Mouse (Mus musculus): Measurements from ENCODE around the gene Myadml2.
A peak's percentile ranks its signal among the peaks of the same experiment; 100 is the strongest.
"Not testable (repeated sequence)": the region's sequence is repeated elsewhere in the genome, so short reads cannot be mapped to it uniquely, and the experiment has no call there.

Gene Myadml2

DNA sequence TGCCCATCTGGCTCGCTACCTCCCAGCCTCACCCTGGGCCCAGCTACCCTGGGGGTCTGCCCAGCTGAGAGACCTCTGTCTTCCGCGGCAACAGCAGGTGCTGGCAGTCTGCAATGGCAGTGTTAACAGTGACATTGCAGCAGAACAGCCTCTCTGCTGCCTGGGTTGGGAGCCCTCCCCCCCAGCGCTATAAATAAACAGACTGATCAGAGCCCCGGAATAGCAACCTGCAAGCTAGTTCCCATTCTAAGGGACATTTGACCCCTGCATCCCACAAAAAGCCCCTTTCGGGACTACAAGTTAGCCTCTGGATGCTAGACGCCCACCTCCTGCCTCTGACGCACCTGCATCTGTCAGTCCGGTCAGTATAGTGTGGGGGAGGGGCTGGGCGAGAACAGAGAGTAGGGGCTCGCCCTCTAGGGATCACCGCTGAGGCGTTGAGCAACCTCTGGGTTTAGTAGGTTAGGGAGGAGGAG, at the start of gene Myadml2:
TSS of gene Myadml2 (minus strand) at position 158 of the 476 bp plus-strand sequence.
- peak; percentile 89 for DNase-seq (ENCODE audit: low read depth, low spot score)

DNA sequence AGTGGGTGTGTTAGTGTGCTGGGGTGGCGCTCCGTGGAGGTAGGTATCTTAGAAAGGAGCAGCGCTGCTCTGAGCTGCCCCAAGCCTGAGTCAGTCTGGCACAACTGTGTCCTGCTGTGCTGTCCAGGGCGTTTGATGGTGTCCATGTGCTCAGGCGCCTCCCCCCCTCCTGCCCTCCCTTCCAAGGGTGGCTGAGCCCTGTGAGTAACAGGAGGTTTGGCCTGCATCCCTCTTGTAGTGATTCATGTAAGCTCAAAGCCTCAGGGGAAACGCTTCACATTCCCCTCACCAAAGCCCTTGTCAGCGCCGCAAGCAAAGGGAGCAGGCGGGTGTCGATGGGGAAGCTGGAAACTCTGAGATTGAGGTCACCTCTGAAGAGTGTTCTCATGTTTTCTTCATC, 49.8 kb upstream of the Myadml2 start:
- no peak for DNase-seq (ENCODE audit: low read depth, low spot score)

DNA sequence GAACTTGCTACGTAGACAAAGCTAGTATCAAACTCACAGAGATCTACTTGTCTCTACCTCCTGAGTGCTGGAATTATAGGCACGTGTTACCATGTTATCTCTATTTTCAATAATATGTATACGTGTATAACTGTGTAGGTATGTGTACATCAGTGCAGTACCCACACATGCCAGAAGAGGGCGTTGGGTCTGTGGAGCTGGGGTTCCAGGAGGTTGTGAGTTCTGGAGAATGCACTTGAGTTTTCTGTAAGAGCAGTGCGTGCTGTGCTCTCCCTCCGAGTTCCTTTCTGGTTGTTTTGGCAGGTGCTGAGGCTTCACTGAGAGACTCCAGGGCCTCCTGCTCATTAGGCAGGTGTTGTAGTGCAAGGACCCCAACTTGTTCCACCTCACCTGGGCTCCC, 48.6 kb upstream of the Myadml2 start:
- DNase-seq (ENCODE audit: low read depth, low spot score), result peak; percentile 78

DNA sequence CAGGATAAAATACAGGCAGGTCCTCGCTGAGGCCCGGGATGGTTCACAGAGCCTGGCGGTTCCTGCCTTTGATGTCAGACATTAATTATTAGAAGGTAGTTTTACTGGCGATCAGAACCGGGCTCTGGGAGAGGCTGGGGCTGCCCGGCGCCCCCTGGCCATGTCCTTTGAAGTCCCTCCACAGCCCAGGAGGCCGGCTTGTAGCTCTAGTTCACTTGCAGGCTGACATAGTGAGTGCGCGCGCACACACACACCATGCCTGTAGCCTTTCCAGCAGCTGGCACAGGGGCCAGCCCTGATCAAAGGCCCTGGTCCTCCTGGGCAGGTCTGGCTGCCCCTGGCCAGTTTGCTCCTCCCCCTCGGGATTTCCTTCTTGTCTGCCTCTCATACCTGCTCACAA, 47.7 kb upstream of the Myadml2 start:
- no peak for DNase-seq (ENCODE audit: low read depth, low spot score)

DNA sequence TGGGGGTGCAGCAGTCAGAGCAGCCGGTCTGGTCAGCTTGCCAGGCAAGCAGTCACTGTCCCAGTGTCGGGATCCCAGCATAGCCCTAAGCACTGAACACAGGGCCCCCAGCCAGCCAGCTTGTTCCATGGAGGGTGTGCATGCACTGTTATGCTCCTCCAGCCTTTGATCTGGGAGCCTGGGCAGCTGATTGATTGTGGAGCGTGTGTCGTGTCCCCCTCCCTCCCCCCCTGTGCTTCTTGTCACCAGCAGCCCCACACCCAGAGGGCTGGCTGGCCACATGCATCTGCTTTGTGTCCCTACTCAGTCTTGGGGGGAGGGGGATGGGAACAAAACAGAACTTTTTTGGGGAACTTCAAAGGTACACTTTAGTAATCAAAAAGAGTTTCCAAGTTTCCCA, 47.2 kb upstream of the Myadml2 start:
- DNase-seq (ENCODE audit: low read depth, low spot score), result no peak

DNA sequence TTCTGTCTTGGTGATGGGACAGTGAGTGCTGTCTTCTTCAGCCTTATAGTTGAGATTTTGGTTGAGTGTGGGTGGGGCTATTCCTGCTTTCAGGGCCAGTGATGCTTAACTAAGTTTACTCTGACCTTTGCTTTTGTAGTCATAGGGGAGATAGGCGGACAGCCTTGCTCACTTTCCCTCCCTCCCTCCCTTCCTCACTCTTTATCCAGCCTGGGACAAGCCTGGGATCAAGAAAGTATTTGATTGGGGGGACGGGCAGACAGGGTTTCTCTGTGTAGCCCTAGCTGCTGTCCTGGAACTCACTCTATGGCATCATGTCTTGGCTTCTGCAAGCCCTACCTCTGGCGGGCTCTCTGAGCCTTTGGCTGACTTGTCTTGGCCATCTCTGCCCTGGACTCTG, 45.5 kb upstream of the Myadml2 start:
- DNase-seq (ENCODE audit: low read depth, low spot score), result no peak

DNA sequence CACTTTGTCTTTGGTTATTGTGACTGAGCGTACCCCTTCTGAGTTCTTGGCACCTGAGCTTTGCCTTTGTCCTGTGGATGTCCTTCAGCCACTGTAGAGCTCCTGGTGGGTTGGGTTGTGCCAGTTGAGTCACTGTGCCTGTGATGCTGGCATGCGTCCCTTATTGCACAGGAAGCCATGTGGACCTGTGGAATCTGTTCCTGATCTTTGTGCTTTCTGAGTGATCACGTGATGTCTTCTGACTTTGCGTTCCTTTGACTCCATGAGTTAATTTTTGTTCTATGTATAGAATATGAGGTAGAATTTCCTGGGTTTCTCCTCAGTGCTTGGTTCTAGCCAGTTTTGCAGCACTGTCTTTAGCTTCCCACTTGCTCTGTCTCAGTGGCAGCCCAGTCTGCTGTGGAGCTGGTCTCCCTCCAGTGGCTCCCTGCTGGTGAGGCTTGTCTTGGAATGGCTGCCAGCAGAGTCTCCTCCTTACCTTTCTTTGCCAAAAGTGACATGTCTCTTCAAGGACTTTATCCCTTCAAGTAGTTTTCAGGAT, 44.6 kb upstream of the Myadml2 start:
- DNase-seq (ENCODE audit: low read depth, low spot score), result no peak

DNA sequence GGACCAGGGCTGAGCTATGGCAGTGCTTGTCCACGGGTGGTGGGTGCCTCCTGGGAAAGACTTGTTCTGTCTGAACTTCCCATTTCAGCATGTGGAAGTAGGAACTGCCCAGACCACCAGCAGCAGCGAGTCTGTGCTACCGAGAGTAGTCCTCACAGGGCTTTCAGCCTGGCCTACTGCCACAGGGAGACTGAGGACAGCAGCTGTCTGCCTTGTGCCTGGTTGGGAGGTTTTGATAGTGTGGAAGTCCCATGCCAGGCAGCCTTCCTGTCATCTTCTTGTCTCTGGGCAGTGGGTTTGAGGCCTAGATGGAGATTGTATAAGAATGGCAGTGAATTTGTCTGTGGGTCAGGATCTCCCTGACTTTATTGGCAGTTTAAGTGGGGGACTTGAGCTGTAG, 41.4 kb upstream of the Myadml2 start:
- DNase-seq (ENCODE audit: low read depth, low spot score), result no peak

DNA sequence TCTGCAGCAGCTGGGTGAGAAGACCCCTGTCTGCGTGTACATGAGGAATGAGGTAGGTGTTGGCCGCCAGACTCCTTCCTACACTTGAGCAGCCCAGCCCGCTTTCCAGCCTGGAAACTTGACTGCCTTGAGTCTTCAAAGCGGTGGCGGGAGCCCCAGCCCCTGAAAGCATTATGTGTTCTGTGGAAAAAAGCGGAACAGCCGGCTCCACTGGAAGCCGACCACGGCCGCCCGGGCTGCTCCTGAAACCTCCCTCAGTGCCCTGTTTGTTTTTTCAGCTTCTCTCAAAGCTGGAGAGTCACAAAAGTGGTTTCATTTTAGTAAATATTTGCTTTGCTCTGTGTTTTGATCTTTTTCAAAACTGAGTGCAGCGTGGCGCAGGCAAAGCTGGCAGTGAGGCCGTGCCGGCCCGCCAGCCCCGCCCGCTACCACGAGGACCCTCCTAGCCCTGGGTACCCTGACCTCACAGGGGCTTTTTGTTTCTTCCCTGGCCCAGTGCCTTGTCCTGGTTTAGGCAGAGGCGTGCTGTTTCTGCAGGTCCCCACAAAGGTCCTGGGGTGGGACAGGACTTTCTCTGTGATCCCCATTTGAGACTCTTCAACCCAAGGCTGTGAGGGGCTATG, 38.8 kb upstream of the Myadml2 start:
- no peak for DNase-seq (ENCODE audit: low read depth, low spot score)

DNA sequence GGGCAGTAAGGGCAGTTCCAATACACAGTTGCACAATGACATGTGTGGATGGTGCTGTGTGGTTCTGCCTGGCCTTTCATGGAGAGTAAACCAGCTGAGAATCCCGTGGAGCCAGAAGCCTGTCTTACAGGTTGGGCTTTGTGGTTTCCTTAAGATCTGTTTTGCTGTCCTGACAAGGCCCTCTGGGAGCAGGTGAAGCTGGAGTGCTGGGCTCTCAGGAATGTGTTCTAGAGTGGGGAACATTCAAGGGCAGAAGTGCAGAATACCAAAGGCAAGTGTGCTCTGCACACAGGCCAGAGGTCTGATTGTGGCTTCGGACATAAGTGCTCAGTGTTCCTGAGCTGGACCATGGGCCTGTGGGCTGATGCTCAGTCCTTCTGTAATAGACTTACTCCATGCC, 36.7 kb upstream of the Myadml2 start:
- no peak for DNase-seq (ENCODE audit: low read depth, low spot score)

DNA sequence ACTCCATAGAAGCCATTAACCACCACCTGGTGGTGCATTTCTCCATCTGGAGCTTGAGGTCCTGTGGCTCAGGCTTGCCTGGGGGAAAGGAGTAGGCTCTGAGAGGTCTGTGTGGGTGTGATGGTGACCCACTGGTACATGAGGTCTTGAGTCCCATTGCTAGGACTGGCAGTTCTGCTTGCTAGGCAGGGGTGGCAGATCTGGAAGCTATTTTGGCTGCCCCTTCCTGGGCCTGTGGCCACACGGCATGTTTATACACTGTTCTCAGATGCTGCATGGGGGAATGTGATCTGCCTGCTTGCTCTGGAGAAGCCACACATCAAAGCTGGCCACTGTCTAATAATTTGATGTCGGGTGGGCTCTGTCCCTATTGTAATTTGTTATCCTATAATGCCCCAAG, 36.1 kb upstream of the Myadml2 start:
- DNase-seq (ENCODE audit: low read depth, low spot score), result no peak

DNA sequence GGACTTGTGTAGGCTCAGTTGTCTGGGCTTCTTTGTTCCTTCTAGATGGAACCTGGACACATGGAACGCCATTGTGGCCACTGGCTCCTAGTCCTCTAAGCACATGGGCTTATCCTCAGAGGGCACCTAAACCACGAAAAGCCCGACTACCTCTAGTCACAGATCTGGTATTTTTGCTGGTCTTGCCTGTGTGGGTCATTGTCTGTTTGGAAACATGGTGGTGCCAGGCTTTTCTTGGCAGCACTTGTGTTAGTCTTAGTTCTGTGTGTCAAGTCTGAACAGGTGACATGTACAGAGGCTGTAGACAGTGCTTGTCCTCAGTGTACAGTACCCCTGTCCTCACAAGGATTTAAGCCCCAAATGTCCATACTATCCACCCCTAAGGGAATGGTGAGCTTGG, 35.6 kb upstream of the Myadml2 start:
- DNase-seq (ENCODE audit: low read depth, low spot score), result no peak

DNA sequence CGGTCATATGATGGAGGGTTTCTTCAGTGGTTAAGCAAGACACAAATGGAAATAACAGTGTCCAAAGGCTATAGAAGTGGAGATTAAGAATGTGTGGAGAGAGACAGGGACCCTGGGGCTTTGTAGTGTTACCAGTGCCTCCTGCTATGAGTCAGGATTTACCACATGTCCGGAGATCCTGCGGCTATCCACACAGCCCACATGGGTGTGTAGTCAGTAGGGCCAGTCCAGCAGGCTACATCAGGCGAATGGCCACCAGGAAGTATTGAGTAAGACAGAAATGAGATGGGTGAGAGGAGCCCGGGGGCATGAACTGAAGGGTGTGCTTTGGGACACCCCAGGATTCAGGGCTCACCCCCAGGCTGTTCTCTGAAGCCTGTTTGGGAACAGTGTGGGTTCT, 34.7 kb upstream of the Myadml2 start:
- DNase-seq (ENCODE audit: low read depth, low spot score), result no peak

DNA sequence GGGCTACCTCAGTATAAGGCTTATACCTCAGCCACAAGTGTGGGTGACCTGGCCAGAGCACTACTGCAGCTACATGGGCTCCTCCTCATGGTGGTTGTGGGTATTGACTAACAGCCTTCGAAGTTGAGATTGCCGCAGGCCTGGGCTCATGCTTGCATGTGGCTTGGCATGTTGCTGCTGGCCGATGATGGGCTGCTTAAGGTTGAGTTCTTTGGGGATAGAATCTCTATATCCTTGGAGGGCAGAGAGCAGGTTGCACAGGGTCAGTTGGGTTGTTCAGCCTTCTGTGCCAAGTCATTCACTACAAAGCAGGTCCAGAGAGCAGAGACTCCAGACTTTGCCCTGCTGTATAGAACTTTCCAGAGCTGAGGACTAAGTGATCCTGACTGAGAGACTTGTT, 32.0 kb upstream of the Myadml2 start:
- peak; percentile 70 for DNase-seq (ENCODE audit: low read depth, low spot score)

DNA sequence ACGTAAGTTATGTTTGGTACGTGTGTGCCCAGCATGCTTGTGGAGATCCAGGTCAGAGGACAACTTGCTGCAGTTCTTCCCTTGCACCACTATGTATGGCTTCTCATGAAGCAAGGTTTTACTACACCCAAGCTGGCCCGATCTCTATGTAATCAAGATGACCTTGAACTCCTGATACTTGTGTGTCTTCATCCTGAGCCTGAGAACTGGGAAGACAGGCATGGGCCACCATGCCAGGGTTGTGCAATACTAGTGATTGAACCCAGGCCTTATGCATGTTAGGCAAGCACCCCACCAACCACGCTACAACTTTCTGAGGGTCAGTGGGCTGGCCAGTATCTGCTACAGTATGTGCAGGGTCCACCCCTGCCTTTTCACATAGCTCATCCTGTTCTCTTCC, 29.0 kb upstream of the Myadml2 start:
- no peak for DNase-seq (ENCODE audit: low read depth, low spot score)

DNA sequence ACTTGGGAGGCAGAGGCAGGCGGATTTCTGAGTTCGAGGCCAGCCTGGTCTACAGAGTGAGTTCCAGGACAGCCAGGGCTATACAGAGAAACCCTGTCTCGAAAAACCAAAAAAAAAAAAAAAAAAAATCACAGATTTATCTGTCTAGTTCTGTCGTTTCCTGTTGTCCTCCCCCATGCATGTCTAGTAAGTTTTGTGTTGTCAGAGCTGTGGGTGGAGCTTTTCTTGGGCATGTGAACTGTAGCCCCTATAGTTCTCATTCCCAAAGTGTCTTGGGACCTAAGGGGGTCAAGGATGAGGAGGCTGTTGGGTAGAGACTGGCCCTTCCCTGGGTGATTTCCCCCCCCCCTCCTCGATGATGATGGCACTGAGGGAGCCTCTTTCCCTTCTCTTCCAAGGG, 27.9 kb upstream of the Myadml2 start:
- DNase-seq (ENCODE audit: low read depth, low spot score), result not testable (repeated sequence)

DNA sequence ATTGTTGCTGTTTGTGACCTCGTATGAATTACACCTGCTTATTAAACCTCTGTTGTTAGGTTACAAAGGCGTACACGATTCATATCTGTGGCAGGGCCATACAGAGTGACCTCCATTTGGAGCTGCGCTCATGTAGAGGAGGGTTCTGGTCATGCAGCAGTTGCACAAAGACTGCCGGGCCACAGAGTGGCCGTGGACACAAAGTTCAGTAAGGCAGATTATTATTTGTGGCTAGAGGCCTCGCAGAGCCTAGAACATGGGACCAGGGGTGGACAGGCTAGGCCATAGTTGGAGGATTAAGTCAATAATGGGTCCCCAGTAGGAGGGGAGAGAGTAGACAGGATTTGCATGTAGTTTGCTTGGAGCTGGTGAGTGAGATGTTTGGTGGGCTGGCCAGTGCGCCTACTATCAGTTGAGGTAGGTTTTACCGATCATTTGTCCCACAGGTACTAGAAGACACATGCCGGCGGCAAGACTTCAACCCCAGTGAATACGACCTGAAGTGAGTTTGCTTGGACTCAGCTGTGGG, 25.7 kb upstream of the Myadml2 start:
- DNase-seq (ENCODE audit: low read depth, low spot score), result peak; percentile 45

DNA sequence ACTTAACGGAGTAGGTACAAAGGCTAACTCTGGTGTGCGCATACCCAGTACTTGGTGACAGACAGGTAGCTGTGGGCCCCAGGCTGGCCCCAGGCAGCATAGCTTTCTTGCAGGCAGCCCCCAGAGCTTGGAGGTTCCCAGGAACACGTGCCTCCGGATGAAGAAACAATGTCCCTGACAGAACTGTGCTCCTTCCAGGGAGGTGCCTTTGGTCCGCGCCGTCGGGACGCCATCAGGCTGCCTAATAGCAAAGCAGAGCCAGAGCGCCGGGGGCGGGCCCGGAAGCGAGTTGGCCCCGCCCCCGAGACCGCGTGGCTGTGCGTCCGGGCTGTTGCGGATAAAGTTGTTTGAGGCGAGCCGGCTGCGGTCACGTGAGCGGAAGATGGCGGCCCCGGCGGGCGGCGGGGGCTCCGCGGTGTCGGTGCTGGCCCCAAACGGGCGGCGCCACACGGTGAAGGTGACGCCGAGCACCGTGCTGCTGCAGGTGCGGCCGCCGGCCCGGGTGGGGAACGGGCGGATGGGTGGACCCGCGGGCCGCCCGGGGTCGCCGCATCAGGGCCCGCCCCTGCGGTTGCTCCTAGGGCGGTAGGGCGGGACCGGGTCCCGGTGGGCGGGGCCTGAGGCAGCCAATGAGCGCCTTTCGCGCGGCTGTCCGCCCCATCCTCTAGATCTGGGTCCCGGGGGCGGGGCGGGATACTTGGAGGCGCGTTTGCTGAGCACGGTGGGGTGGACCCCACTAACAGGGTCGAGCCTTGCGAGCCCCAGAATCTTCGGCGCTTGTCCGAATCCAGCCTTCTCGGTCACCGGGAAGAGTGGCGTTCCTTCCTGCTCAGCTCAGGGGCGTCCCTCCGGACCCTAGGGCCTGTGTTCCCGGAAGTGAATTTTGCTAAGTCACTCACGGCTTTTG, 25.0 kb upstream of the Myadml2 start, which contains the start of gene Aspscr1:
TSS of gene Aspscr1 (plus strand) at position 287 of the 907 bp plus-strand sequence.
- DNase-seq (ENCODE audit: low read depth, low spot score), result peak; percentile 97

DNA sequence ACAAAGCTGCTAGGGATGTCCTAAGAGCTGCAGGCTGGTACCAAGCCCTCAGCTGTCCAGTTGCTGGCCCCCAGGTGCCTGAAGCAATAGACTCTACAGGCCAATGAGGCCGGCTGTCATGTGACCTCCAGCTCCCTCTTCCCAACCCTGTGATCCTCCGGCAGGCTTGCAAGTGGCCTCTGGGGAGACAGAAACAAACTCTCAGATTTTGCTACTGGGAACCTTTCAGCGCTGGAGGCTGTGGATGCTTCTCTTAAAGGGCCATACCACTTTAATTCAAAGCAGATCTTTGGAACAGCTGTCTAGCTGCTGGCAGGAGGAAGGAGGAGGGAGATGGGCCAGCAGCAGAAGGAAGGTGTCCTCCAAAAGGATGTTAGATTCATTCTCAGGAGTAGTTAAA, 18.7 kb upstream of the Myadml2 start:
- peak; percentile 67 for DNase-seq (ENCODE audit: low read depth, low spot score)

DNA sequence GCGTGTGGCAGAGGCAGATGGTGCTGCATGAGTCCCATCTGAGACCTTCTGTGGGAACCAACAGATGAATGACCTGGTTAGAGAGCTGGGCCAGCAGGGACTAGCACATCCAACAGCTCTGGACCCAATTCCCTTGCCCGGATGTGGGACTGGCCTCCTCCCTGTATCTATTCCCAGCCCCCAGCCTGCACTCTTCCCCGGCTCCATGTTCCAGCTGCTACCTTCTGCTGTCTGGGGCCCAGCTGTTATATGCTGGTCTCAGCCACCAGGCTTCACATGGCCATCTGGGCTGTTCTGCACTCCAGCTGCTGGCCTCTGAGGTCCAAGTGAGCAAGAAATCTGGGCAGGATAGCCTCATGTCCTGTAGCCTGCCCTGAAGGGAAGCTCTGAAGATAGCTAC, 17.4 kb upstream of the Myadml2 start:
- no peak for DNase-seq (ENCODE audit: low read depth, low spot score)

DNA sequence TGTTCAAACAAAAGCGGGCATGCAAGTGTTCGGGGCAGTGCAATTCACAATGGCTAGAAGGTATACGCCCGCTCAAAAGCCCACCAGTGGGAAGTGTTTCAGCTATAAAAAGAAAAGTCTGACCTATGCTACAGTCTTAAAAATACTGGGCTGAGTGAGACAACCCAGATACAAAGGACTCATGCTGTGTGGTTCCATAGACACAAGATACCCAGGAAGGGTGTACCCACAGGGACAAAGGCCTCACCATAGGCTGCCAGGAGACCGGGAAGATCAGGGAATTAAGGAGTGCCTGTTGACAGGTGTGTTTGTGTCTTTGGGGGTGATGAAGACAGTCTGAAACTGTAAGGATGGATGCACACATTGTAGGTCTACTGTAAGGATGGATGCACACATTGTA, 15.8 kb upstream of the Myadml2 start:
- peak; percentile 100 for DNase-seq (ENCODE audit: low read depth, low spot score)

DNA sequence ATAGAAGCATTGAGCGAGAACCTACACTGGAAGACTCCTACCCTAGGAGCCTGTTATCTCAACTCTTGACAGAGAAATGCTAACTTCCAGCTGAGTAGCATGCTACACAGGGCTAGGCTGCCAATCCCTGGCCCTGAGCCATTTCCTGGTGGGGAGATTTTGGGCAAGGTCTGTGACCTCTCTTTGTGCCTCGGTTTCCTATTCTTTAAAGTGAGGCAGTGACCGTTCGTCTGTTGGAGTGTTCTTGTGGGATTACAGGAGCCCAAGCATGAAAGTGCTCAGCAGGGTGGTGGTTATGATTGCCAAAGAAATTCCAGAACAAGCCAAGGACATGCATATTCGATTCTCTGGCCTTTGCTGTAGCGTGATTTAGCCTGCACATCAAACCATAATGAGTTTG, 14.8 kb upstream of the Myadml2 start:
- DNase-seq (ENCODE audit: low read depth, low spot score), result peak; percentile 59
